Mouse (Mus musculus): ENCODE data around the gene Runx1.

Gene Runx1

GRCm38 (mm10) chr16:92792905-92793304, 33.0 kb downstream of the Runx1 start:
- DNase-seq: no peak

GRCm38 (mm10) chr16:92790601-92791000, 35.3 kb downstream of the Runx1 start:
- no peak for DNase-seq

GRCm38 (mm10) chr16:92789840-92790239, 36.1 kb downstream of the Runx1 start:
- DNase-seq: no peak

GRCm38 (mm10) chr16:92788446-92788845, 37.5 kb downstream of the Runx1 start:
- peak in 1 of 2 experiments; percentile 78 for DNase-seq

- no peak for DNase-seq
Measured at GRCm38 (mm10) chr16:92786883-92787321, 39.0 kb downstream of the Runx1 start.

GRCm38 (mm10) chr16:92786276-92786882, 39.6 kb downstream of the Runx1 start:
- peak in 1 of 2 experiments; percentile 65 for DNase-seq

GRCm38 (mm10) chr16:92783651-92784131, 42.3 kb downstream of the Runx1 start:
- peak; percentile 50 to 52 for DNase-seq

- no peak for DNase-seq
Measured at GRCm38 (mm10) chr16:92782408-92782807, 43.5 kb downstream of the Runx1 start.

GRCm38 (mm10) chr16:92779896-92780435, 46.0 kb downstream of the Runx1 start:
- DNase-seq: no peak

GRCm38 (mm10) chr16:92779175-92779574, 46.8 kb downstream of the Runx1 start:
- no peak for DNase-seq

GRCm38 (mm10) chr16:92778096-92778780, 47.7 kb downstream of the Runx1 start:
- DNase-seq: no peak

- no peak for DNase-seq
Measured at GRCm38 (mm10) chr16:92767862-92768261, 58.1 kb downstream of the Runx1 start.

- DNase-seq: no peak
Measured at GRCm38 (mm10) chr16:92767423-92767822, 58.5 kb downstream of the Runx1 start.

GRCm38 (mm10) chr16:92764741-92765396, 61.1 kb downstream of the Runx1 start:
- DNase-seq: no peak

GRCm38 (mm10) chr16:92763666-92764065, 62.3 kb downstream of the Runx1 start:
- no peak for DNase-seq

- peak in 1 of 2 experiments; percentile 61 for DNase-seq
Measured at GRCm38 (mm10) chr16:92761968-92762521, 63.9 kb downstream of the Runx1 start.

- no peak for DNase-seq
Measured at GRCm38 (mm10) chr16:92760091-92760490, 65.9 kb downstream of the Runx1 start.

- no peak for DNase-seq
Measured at GRCm38 (mm10) chr16:92757564-92757963, 68.4 kb downstream of the Runx1 start.

GRCm38 (mm10) chr16:92753944-92754343, 72.0 kb downstream of the Runx1 start:
- DNase-seq: no peak

GRCm38 (mm10) chr16:92753139-92753538, 72.8 kb downstream of the Runx1 start:
- DNase-seq: no peak

- no peak for DNase-seq
Measured at GRCm38 (mm10) chr16:92748272-92748671, 77.7 kb downstream of the Runx1 start.

- DNase-seq: no peak
Measured at GRCm38 (mm10) chr16:92747062-92747461, 78.9 kb downstream of the Runx1 start.

- DNase-seq: no peak
Measured at GRCm38 (mm10) chr16:92745239-92745638, 80.7 kb downstream of the Runx1 start.
